Mouse (Mus musculus) heart, adult 2 months (tissue): ENCODE measurements around the gene Txn1. TPM values are rescaled to one million over a fixed set of nuclear protein-coding genes. Genes with fewer than 3 reads are reported as not detected.

ENCODE experiments used
- DNase-seq, 2 experiments: peaks; one replicate each; pipeline ENCODE4 v3.0.0; 2021
- H3K27ac ChIP-seq: fragments of 200-600 bp; 2 replicates; pipeline ENCODE4 v1.8.1; 2022
- H3K27me3 ChIP-seq: fragments of 200-500 bp; 2 replicates; pipeline ENCODE4 v1.6.1; 2012; ENCODE audit warnings: mild to moderate bottlenecking, low read length, inconsistent platforms, mixed read lengths; ENCODE audit not compliant: control insufficient read depth, insufficient read depth
- H3K36me3 ChIP-seq: fragments of 200-500 bp; 2 replicates; pipeline ENCODE4 v1.6.1; 2012; ENCODE audit warnings: low read length, inconsistent platforms; ENCODE audit not compliant: control insufficient read depth, insufficient read depth
- H3K4me1 ChIP-seq: fragments of 200-500 bp; 2 replicates; pipeline ENCODE4 v1.6.1; 2011; ENCODE audit warnings: low read length; ENCODE audit not compliant: control insufficient read depth, insufficient read depth
- H3K4me3 ChIP-seq: fragments of 200-600 bp; 2 replicates; pipeline ENCODE4 v1.8.1; 2022
- H3K79me2 ChIP-seq: fragments of 200-500 bp; replicated peaks from 2 replicates; pipeline ENCODE4 v1.6.1; 2012; ENCODE audit warnings: mild to moderate bottlenecking, inconsistent platforms, low read length, moderate library complexity, mixed read lengths; ENCODE audit not compliant: control insufficient read depth, insufficient read depth
- H3K9ac ChIP-seq: fragments of 200-500 bp; 2 replicates; pipeline ENCODE4 v1.6.1; 2012; ENCODE audit warnings: low read depth, mild to moderate bottlenecking, control low read depth, inconsistent platforms, low read length, mixed read lengths
- CTCF ChIP-seq: fragments of 200-600 bp; IDR thresholded peaks from 2 replicates; pipeline ENCODE4 v1.8.1; 2022; ENCODE audit warnings: antibody characterized with exemption, mild to moderate bottlenecking, moderate library complexity
- EP300 ChIP-seq: fragments of 200-500 bp; IDR thresholded peaks from 2 replicates; pipeline ENCODE4 v1.6.1; 2011; ENCODE audit warnings: low read depth, low read length, control low read depth; ENCODE audit not compliant: insufficient read depth
- POLR2A ChIP-seq: fragments of 200-500 bp; IDR thresholded peaks from 2 replicates; pipeline ENCODE4 v1.6.1; 2011; ENCODE audit warnings: mild to moderate bottlenecking, low read depth, low read length, control low read depth; ENCODE audit not compliant: insufficient read depth
- WGBS: fragments of 180-500 bp; shearing (Covaris S2); methylation state at CpG from one replicate; pipeline ENCODE4 v1.1.7; 2018; 5-methylcytosine and 5-hydroxymethylcytosine counted together
- intact Hi-C: fragments of 180-260 bp; cut with DNase I; formaldehyde crosslinking; loops from one replicate; pipeline ENCODE4 v1.15.1; 2025
- polyA plus RNA-seq: library from polyadenylated mRNA; depleted of rRNA; stranded (reverse); fragments of >200 nt; gene quantifications from 2 replicates; pipeline ENCODE4 v1.2.3, GENCODE M21; 2012; rRNA removed
- total RNA-seq, 2 experiments: library from RNA; stranded (reverse); gene quantifications; 2 replicates each; pipeline ENCODE4 v1.2.3; 2021

The Txn1 gene
- total and polyA plus RNA-seq, 3 experiments, result 76.5 to 119 (median 108) TPM

- Histone ChIP-seq H3K4me3 (no peak overlapping the region), H3K27ac (no peak overlapping the region), H3K4me1 (no peaks in the 10 kb centered on the region), H3K9ac (no peak overlapping the region), H3K79me2 (no peaks in the 10 kb centered on the region), H3K36me3 (no peaks in the 10 kb centered on the region), H3K27me3 (no peaks in the 10 kb centered on the region)
- no peak for TF ChIP-seq CTCF
- no peak for TF ChIP-seq EP300
- no peak for TF ChIP-seq POLR2A
- no peak for DNase-seq
- WGBS, result 71% methylated on average over 5 of the region's 5 CpGs
- intact Hi-C loops, result loop anchor here (5.0 to 10.0 kb wide), 4 partner anchors 40 to 528 kb away; no protein-coding TSS in a partner anchor
Measured at GRCm38 (mm10) chr4:57902619-57903018, 53.6 kb downstream of the Txn1 start.

GRCm38 (mm10) chr4:57901210-57901609 lies 55.0 kb downstream of the Txn1 start:
- intact Hi-C loops, result loop anchor here (2.0 to 10.0 kb wide), 5 partner anchors 39 to 526 kb away; no protein-coding TSS in a partner anchor
- H3K27ac ChIP-seq, result no peak overlapping the region
- no peaks in the 10 kb centered on the region for H3K79me2 ChIP-seq
- no peak overlapping the region for H3K9ac ChIP-seq
- WGBS, result 12% methylated on average over 4 of the region's 4 CpGs
- TF ChIP-seq POLR2A (no peak), CTCF (peak; percentile 82), EP300 (0 out of 2 replicates have a peak, but pooled peaks have one; percentile 65)
- H3K4me3 ChIP-seq, result no peak overlapping the region
- DNase-seq, result peak; percentile 26 to 57
- H3K4me1 ChIP-seq, result peaks cover under 1% of the 10 kb centered on the region
- H3K27me3 ChIP-seq, result no peaks in the 10 kb centered on the region
- no peaks in the 10 kb centered on the region for H3K36me3 ChIP-seq

GRCm38 (mm10) chr4:57896631-57897030 lies 59.6 kb downstream of the Txn1 start:
- H3K79me2 ChIP-seq, result no peaks in the 10 kb centered on the region; the same call in 1 of the 2 replicates
- no peak for DNase-seq
- H3K36me3 ChIP-seq, result peaks cover 12% of the 10 kb centered on the region
- WGBS, result 72% methylated on average over 3 of the region's 3 CpGs
- H3K4me1 ChIP-seq, result peaks cover 6% of the 10 kb centered on the region
- no peak overlapping the region for H3K9ac ChIP-seq
- no peaks in the 10 kb centered on the region for H3K27me3 ChIP-seq
- intact Hi-C loops, result no loop called here
- H3K27ac ChIP-seq, result no peak overlapping the region
- no peak overlapping the region for H3K4me3 ChIP-seq
- no peak for TF ChIP-seq CTCF
- no peak for TF ChIP-seq POLR2A
- no peak for TF ChIP-seq EP300

DNA sequence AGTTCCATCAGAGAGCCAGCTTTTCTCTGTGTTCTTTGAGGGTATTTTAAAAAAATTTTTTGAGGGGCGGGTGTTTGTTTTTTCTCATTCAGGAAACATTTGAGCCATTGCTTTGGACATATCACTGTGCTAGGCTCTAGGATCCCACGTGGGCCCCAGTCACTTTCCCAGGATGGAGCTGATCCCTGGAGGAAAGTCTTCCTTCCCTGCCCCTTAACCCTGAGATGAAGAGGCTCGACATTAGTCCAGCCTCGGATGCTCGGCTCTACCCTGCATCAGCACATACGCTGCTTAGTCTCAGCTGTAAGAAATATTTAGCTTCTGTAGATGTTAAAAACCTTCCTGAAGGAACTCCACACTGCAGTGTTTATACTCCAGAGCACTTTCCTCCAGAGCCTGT lies 60.3 kb downstream of the Txn1 start:
- Histone ChIP-seq H3K4me1 (peaks cover 6% of the 10 kb centered on the region), H3K27me3 (no peaks in the 10 kb centered on the region), H3K9ac (no peak overlapping the region), H3K27ac (peak overlapping the region; percentile 5), H3K36me3 (peaks cover 12% of the 10 kb centered on the region), H3K4me3 (no peak overlapping the region), H3K79me2 (no peaks in the 10 kb centered on the region; the same call in 1 of the 2 replicates)
- 31% methylated on average over 6 of the region's 6 CpGs for WGBS
- intact Hi-C loops, result no loop called here
- peak in 1 of 2 experiments; percentile 24 for DNase-seq
- TF ChIP-seq POLR2A, result no peak
- TF ChIP-seq CTCF, result no peak
- no peak for TF ChIP-seq EP300

GRCm38 (mm10) chr4:57895140-57895539 lies 61.1 kb downstream of the Txn1 start:
- no peaks in the 10 kb centered on the region; the same call in 1 of the 2 replicates for H3K79me2 ChIP-seq
- intact Hi-C loops, result no loop called here
- peaks cover 12% of the 10 kb centered on the region for H3K36me3 ChIP-seq
- H3K4me1 ChIP-seq, result peaks cover 6% of the 10 kb centered on the region
- DNase-seq, result no peak
- H3K27me3 ChIP-seq, result no peaks in the 10 kb centered on the region
- TF ChIP-seq POLR2A (no peak), EP300 (no peak), CTCF (no peak)
- no peak overlapping the region; the same call in 1 of the 2 replicates for H3K27ac ChIP-seq
- WGBS, result 52% methylated on average over 5 of the region's 5 CpGs
- H3K9ac ChIP-seq, result no peak overlapping the region
- H3K4me3 ChIP-seq, result no peak overlapping the region

Other genes starting within 250 kb of the Txn1 start
- gene Akap2, start 238.8 kb downstream of the Txn1 start, total RNA-seq, result 100 to 1,000 TPM in 1 of 2 experiments, 10 to 100 TPM in 1; 86.4 to 106 TPM
- gene Akap2, start 238.8 kb downstream of the Txn1 start, polyA plus RNA-seq, result 72.4 and 95.9 TPM in 2 replicates
- gene D630039A03Rik, start 40.1 kb downstream of the Txn1 start, total RNA-seq, result under 1 TPM; 0.13 to 0.27 TPM
- gene D630039A03Rik, start 40.1 kb downstream of the Txn1 start, polyA plus RNA-seq, result 0.29 and 0.31 TPM in 2 replicates
- gene Txndc8, start 52.7 kb upstream of the Txn1 start, total RNA-seq, result not detected
- not detected in 2 replicates for gene Txndc8, start 52.7 kb upstream of the Txn1 start, polyA plus RNA-seq